Mouse (Mus musculus): Measurements from ENCODE around the gene Trmt44. TPM values are rescaled to one million over a fixed set of nuclear protein-coding genes. Genes with fewer than 3 reads are reported as not detected.

The Trmt44 gene
- total and polyA plus RNA-seq, 3 experiments, result 14.3 to 16.6 TPM; not detected in 1

GRCm38 (mm10) chr5:35611170-35611569, 36.3 kb upstream of the Trmt44 start:
- Histone ChIP-seq H3K27me3 (ENCODE audit: control insufficient read depth in 1 of 2, insufficient read depth in 2 of 2, low read length in 2 of 2) (no peaks in the 10 kb centered on the region), H3K9me3 (replicated peaks; ENCODE audit: insufficient read depth, low read length) (no peaks in the 10 kb centered on the region), H3K27ac (ENCODE audit: control insufficient read depth, low read depth, low read length) (no peak overlapping the region), H3K36me3 (ENCODE audit: control insufficient read depth in 1 of 2, insufficient read depth in 2 of 2, low read length in 2 of 2) (no peaks in the 10 kb centered on the region), H3K4me3 (ENCODE audit: control insufficient read depth in 1 of 2, insufficient read depth in 1 of 2, low read depth in 2 of 2, low read length in 2 of 2) (no peak overlapping the region), H3K79me2 (ENCODE audit: control insufficient read depth, insufficient read depth, low read length, poor library complexity) (no peaks in the 10 kb centered on the region), H3K4me1 (ENCODE audit: control insufficient read depth in 1 of 2, insufficient read depth in 2 of 2, low read length in 2 of 2) (no peaks in the 10 kb centered on the region), H3K9ac (ENCODE audit: control insufficient read depth, low read depth, low read length, poor library complexity, severe bottlenecking) (no peak overlapping the region)
- TF ChIP-seq JUND (IDR thresholded peaks at IDR 0.05; ENCODE audit: low read depth, low read length) (no peak), TAL1 (IDR thresholded peaks at IDR 0.05; ENCODE audit: low read length) (no peak)
- DNase-seq (ENCODE audit: low read depth, low spot score), result no peak

- Histone ChIP-seq H3K4me3 (ENCODE audit: control insufficient read depth in 1 of 2, insufficient read depth in 1 of 2, low read depth in 2 of 2, low read length in 2 of 2) (no peak overlapping the region), H3K9me3 (replicated peaks; ENCODE audit: insufficient read depth, low read length) (no peaks in the 10 kb centered on the region), H3K36me3 (ENCODE audit: control insufficient read depth in 1 of 2, insufficient read depth in 2 of 2, low read length in 2 of 2) (no peaks in the 10 kb centered on the region), H3K27ac (ENCODE audit: control insufficient read depth, low read depth, low read length) (no peak overlapping the region), H3K79me2 (ENCODE audit: control insufficient read depth, insufficient read depth, low read length, poor library complexity) (no peaks in the 10 kb centered on the region), H3K4me1 (ENCODE audit: control insufficient read depth in 1 of 2, insufficient read depth in 2 of 2, low read length in 2 of 2) (no peaks in the 10 kb centered on the region), H3K27me3 (ENCODE audit: control insufficient read depth in 1 of 2, insufficient read depth in 2 of 2, low read length in 2 of 2) (no peaks in the 10 kb centered on the region), H3K9ac (ENCODE audit: control insufficient read depth, low read depth, low read length, poor library complexity, severe bottlenecking) (no peak overlapping the region)
- DNase-seq (ENCODE audit: low read depth, low spot score), result no peak
- TF ChIP-seq MAZ (IDR thresholded peaks at IDR 0.05; ENCODE audit: low read depth, low read length) (no peak), CHD2 (IDR thresholded peaks at IDR 0.05; ENCODE audit: low read length) (no peak), MEF2A (IDR thresholded peaks at IDR 0.05; ENCODE audit: extremely low read depth, insufficient replicate concordance, low read depth, low read length, poor library complexity, severe bottlenecking) (no peak), EP300 (IDR thresholded peaks at IDR 0.05; ENCODE audit: low read depth in 1 of 2, low read length in 2 of 2) (no peak), KAT2A (conservative IDR thresholded peaks at IDR 0.05; ENCODE audit: low read depth, low read length) (no peak), ZC3H11A (IDR thresholded peaks at IDR 0.05; ENCODE audit: low read depth, low read length) (no peak), RAD21 (IDR thresholded peaks at IDR 0.05; ENCODE audit: low read depth, low read length) (no peak), MAX (IDR thresholded peaks at IDR 0.05; ENCODE audit: low read length) (no peak), POLR2A (IDR thresholded peaks at IDR 0.05; ENCODE audit: control insufficient read depth in 1 of 2, insufficient read depth in 1 of 2, low read depth in 1 of 2, low read length in 2 of 2, poor library complexity in 1 of 2) (no peak), TBP (IDR thresholded peaks at IDR 0.05; ENCODE audit: low read depth, low read length) (no peak)
Measured at GRCm38 (mm10) chr5:35610381-35610780, 35.5 kb upstream of the Trmt44 start.

GRCm38 (mm10) chr5:35609971-35610370, 35.1 kb upstream of the Trmt44 start:
- Histone ChIP-seq H3K4me3 (ENCODE audit: control insufficient read depth in 1 of 2, insufficient read depth in 1 of 2, low read depth in 2 of 2, low read length in 2 of 2) (no peak overlapping the region), H3K79me2 (ENCODE audit: control insufficient read depth, insufficient read depth, low read length, poor library complexity) (no peaks in the 10 kb centered on the region), H3K4me1 (ENCODE audit: control insufficient read depth in 1 of 2, insufficient read depth in 2 of 2, low read length in 2 of 2) (no peaks in the 10 kb centered on the region), H3K27ac (ENCODE audit: control insufficient read depth, low read depth, low read length) (no peak overlapping the region), H3K27me3 (ENCODE audit: control insufficient read depth in 1 of 2, insufficient read depth in 2 of 2, low read length in 2 of 2) (no peaks in the 10 kb centered on the region), H3K9me3 (replicated peaks; ENCODE audit: insufficient read depth, low read length) (no peaks in the 10 kb centered on the region), H3K36me3 (ENCODE audit: control insufficient read depth in 1 of 2, insufficient read depth in 2 of 2, low read length in 2 of 2) (no peaks in the 10 kb centered on the region), H3K9ac (ENCODE audit: control insufficient read depth, low read depth, low read length, poor library complexity, severe bottlenecking) (no peak overlapping the region)
- TF ChIP-seq BHLHE40 (IDR thresholded peaks at IDR 0.05; ENCODE audit: borderline replicate concordance, low read depth, low read length) (no peak), TAL1 (IDR thresholded peaks at IDR 0.05; ENCODE audit: low read length) (no peak), HCFC1 (IDR thresholded peaks at IDR 0.05; ENCODE audit: low read depth, low read length) (no peak), POLR2A (IDR thresholded peaks at IDR 0.05; ENCODE audit: control insufficient read depth in 1 of 2, insufficient read depth in 1 of 2, low read depth in 1 of 2, low read length in 2 of 2, poor library complexity in 1 of 2) (no peak), SIN3A (IDR thresholded peaks at IDR 0.05; ENCODE audit: low read length) (no peak), MYC (IDR thresholded peaks at IDR 0.05; ENCODE audit: low read depth, low read length) (no peak), GABPA (IDR thresholded peaks at IDR 0.05; ENCODE audit: low read depth, low read length) (no peak), JUND (IDR thresholded peaks at IDR 0.05; ENCODE audit: low read depth, low read length) (no peak)
- no peak for DNase-seq (ENCODE audit: low read depth, low spot score)

All from MEL (cell line).